Mouse (Mus musculus): ENCODE measurements at regions not wholly inside any gene's neighbourhood (a gene's known extent, or its start where the extent isn't known, plus 50 kb on each side); places are given as distances from the start of the nearest gene placed in this dataset.

DNA sequence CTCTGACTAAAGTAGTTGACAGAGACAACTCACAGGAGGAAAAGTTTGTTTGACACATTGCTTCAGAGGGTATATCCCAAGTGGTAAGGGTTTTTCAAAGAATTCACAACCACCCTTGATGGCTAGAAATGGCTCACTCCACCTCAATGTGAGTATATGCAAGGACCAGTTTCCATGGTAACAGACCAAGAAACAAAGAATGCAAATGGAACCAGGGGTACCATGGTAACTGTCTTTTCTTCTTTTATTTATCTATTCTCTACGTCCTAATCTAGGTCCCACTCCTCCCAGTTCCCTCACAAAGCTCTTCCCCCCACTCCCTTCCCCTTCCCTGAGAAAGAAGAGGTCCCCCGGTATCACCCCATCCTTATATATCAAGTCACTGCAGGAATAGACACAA is 57.5 kb downstream of the Ins1 start:
- peak; percentile 20 for DNase-seq (ENCODE audit: low spot score)

DNA sequence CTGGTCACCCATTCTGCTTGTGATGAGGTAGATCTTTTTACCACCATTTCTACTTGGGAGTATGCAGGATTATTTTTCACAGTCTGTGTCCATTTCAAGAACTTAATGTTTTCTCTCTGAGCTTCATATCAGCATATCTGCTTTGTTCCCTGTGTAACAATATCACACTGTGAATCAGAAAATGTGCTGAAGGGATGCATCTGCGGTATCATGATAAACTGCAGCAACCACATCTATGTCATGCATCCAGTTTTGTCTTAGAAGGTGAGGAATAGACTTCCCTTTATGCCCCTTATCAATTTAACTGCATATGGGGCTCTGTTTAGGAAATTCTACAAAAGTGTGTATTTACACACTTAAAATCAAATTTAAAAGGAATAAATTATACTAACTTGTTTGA is 67.3 kb downstream of the Ins1 start:
- no peak for DNase-seq (ENCODE audit: low spot score)

DNA sequence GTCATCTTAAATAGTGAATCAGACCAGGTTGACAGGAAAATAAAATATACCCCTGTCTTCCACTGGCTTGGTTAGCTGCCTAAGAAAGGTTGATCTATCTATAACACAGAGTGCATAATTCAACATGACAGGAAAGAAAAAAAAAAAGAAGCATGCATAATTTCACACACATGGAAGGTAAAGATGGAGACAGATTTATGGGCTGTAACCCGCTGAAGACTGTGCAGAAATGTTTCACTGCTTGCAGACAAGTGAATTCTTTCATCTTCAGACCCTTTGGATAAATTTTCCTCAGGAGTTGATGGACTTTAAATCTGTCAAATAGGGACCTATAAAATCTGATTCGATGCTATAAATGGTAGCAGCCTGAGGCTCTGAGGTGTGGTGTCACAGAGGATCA is 91.1 kb downstream of the Ins1 start:
- DNase-seq (ENCODE audit: low spot score), result peak; percentile 9

DNA sequence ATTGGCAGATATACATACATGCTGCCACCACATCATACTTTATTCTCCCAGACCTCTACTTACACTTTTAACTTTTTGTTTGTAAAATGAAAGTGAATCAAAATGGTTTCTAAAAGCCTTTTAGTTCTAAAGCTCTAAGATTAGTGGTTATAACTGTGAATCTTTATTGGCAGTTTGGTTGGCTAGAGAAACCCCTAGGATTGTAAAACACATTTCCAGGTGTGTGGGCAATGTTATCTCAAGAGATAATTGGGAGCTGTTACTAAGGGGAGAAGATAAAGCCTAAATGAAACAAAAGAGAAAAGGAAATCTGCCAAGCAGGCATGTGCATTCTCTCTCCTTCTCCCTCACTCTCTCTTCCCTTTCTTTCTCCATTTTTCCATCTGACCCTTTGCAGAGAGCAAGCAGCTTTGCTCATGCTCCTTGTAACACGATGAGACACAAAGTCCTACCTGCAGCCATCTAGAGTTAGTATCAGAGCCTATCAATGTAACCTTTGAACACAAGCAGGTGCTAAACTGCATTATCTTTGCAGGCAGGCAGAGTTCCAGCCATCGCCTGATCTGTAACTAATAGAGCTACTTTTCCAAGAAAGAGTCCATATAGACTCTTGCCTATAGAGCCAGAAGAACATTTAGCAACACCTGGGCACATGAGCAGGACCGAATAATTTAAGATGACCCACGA is 110.9 kb downstream of the Ins1 start:
- DNase-seq (ENCODE audit: low spot score), result no peak

DNA sequence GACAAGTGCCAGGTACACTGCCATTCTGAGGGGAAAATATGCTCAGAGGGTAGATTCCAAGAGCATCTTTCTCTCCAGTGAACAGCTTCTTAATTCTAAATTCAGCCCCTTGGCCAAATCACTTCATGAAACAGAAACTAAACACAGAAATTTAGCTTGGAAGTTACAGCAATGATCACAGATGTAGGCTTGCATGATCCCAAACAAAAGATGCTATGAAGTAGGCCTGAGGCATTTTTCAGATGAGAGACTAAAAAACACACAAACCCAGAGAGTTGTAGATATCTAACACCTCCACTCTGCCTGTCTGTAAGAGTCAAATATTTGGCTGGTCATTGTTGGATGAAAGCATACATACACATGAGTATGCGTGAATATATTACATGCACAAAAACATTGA is 142.6 kb downstream of the Ins1 start:
- no peak for DNase-seq (ENCODE audit: low spot score)

DNA sequence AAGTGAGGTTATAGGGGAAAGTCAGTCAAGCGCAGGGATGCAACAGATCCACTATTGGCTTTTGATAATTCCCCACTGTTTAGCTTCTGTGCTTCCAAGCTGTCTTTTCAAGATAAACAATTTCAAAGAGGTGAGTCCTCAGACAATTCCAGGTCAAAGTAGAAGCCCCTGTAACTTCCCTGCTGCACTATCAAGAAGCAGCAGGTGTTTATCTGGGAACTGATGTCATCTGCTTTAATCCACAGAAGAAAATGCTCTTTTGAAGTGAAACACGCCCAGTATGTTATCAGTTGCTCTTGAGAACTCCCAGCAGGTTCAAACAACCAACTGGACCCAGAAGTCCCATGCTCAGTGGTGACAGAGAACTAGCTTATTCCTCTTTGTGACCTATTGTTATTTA is 164.7 kb downstream of the Ins1 start:
- DNase-seq (ENCODE audit: low spot score), result no peak

DNA sequence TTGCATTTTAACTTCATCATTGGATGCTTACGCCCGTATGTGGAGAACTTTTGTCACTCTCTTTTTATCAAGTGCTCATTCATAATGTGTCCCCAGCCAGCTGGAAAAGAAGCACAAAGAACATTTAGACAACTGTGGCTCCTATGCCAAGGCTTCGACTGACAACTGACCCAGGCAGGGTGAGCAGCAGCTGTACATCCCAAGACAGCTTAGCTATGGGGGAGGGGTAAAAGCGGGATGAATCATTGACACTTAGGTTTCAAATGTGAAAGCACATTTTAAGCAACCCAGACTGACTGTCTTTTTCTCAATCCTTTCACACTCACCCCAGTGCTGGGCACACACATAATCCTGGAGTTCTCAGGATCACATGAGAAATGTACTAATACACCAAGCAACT is 178.4 kb downstream of the Ins1 start:
- no peak for DNase-seq (ENCODE audit: low spot score)

DNA sequence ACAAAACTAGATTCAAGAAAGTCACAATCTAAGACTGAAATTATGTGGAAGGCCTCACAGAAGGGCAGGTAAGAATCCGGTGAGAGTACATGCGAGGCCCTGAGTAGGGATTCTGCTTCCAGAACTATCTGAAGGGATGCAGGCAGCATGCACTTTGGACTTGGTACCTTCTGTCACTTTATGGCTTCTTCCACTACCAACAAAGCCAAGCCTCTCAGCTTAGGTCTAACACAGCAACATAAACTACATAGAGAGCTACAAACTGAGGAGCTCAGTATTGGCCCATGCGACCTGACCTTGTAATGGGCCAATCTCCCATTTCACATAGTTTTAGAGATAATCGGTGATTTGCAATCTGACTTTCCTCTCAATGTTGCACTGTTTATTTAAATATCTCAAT is 184.8 kb downstream of the Ins1 start:
- no peak for DNase-seq (ENCODE audit: low spot score)

DNA sequence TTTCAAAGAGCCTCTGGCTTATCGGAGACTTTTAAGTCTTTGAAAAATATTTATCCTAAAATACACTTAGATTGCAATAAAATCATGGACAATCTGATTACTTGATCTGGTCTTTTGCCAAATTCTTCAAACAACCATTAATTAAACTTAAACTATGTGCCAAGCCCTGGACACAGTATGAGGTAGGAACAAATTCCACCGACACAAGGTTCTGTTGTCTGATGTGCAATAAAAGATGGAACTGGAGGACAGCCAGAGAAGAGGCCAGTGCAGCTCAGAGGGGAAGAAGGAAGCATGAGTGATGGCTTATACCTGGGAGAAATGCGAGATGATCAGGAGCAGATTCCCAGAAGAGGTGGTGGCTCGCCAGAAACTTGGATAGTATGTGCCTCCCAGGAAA is 185.3 kb downstream of the Ins1 start:
- DNase-seq (ENCODE audit: low spot score), result no peak

Data from embryo, embryonic 10.5 days (tissue).